ENCODE assay signal across 22 mouse cellular contexts in the genomic region with DNA sequence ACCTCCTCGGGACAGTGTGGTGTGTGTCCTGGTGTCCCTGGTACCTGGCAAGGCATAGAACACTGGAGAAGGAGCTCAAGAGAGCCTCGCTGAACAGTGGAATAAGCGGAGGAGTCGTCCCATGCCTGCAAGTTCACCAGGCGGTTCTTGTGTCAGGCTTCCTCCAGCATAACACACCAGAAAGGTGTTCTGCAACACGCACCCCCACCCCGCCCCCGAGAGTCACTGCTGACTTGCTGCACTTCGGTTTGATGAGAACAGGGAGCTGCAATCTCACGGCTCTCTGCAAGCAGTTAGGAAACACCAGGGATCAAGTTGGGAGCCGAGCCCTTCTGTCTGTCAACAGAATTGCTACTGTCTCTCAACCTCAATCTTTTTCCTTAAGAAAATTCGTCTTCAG. TPM values are rescaled to one million over a fixed set of nuclear protein-coding genes. Genes with fewer than 3 reads are reported as not detected.
DNase-seq lines count a peak whose midpoint lies in the region; ATAC-seq lines count a peak whose summit lies in the region.
"Had no signal": no experiment of that assay in that cellular context is flagged by ENCODE, and none has a peak within 500 bp of the region (broad histone marks: within the 10 kb centered on the region; RNA-seq: fewer than 3 reads in every experiment).

No protein-coding gene starts in this region.

- H3K4me2 ChIP-seq in midbrain, embryonic 13.5 days (replicated peaks) = no peak overlapping the region
- no peak overlapping the region for H3K4me2 ChIP-seq in forebrain, embryonic 13.5 days

- no peak overlapping the region for H3K4me3 ChIP-seq in midbrain, embryonic 10.5 days
- H3K4me3 ChIP-seq in midbrain, embryonic 13.5 days (replicated peaks) = no peak overlapping the region
- H3K4me3 ChIP-seq in forebrain, embryonic 13.5 days = no peak overlapping the region

- no peaks in the 10 kb centered on the region for H3K27me3 ChIP-seq in midbrain, embryonic 10.5 days (ENCODE audit: low read depth, poor library complexity, severe bottlenecking)
- no peaks in the 10 kb centered on the region for H3K27me3 ChIP-seq in midbrain, embryonic 13.5 days
- 0 out of 2 replicates have a peak, but pooled peaks cover 5% of the 10 kb centered on the region for H3K27me3 ChIP-seq in forebrain, embryonic 13.5 days
- H3K27me3 ChIP-seq: CH12.LX, Patski had no signal

- H3K4me1 ChIP-seq in midbrain, embryonic 10.5 days = peaks cover 18% of the 10 kb centered on the region
- H3K4me1 ChIP-seq in midbrain, embryonic 13.5 days (replicated peaks) = 0 out of 2 replicates have a peak, but pooled peaks cover 6% of the 10 kb centered on the region
- H3K4me1 ChIP-seq in forebrain, embryonic 13.5 days = no peaks in the 10 kb centered on the region

- no peaks in the 10 kb centered on the region for H3K9me3 ChIP-seq in midbrain, embryonic 10.5 days (replicated peaks)
- no peaks in the 10 kb centered on the region for H3K9me3 ChIP-seq in midbrain, embryonic 13.5 days
- H3K9me3 ChIP-seq in forebrain, embryonic 13.5 days (replicated peaks) = no peaks in the 10 kb centered on the region
- H3K9me3 ChIP-seq: G1E had no signal

- H3K27ac ChIP-seq in midbrain, embryonic 10.5 days (replicated peaks) = 0 out of 2 replicates have a peak overlapping the region, but pooled peaks have one; percentile 1
- no peak overlapping the region for H3K27ac ChIP-seq in midbrain, embryonic 13.5 days
- no peak overlapping the region for H3K27ac ChIP-seq in forebrain, embryonic 13.5 days

- peak; percentile 72 for DNase-seq in heart, adult 11 months
- DNase-seq in heart, postnatal 36 days = no peak
- DNase-seq in midbrain, embryonic 10.5 days (ENCODE audit: low spot score) = no peak
- DNase-seq in brain, adult 2 months (ENCODE audit: low read depth, low spot score) = peak; percentile 51
- DNase-seq: adrenal gland, adult 2 months; adrenal gland, adult 8-10 months; adrenal gland, postnatal 10 days; adrenal gland, postnatal 14 days; adrenal gland, postnatal 25 days; adrenal gland, postnatal 36 days; B cell, adult 2 months; cerebellum, adult 11 months; cerebellum, adult 11-12 months; cerebellum, adult 18-20 months; cerebellum, adult 2 months had no signal

- intact Hi-C loops in heart, postnatal 36 days (cut with DNase I) = loop anchor here (10.0 kb wide), 1 partner anchor 535 kb away; no protein-coding TSS in a partner anchor

- no peak for ATAC-seq in midbrain, embryonic 13.5 days
- ATAC-seq in forebrain, embryonic 13.5 days = no peak
- ATAC-seq: activated CD4-positive, CD25-positive, alpha-beta regulatory T cell, adult 4 months; CD4-positive, CD25-positive, alpha-beta regulatory T cell, adult 4 months; Patski had no signal

- 80% methylated on average over 12 of the region's 12 CpGs for WGBS in midbrain, embryonic 10.5 days
- WGBS in midbrain, embryonic 13.5 days = 84% methylated on average over 12 of the region's 12 CpGs
- WGBS in forebrain, embryonic 13.5 days = 84% methylated on average over 12 of the region's 12 CpGs

- no peak overlapping the region for H3K9ac ChIP-seq in midbrain, embryonic 13.5 days (replicated peaks)
- H3K9ac ChIP-seq in forebrain, embryonic 13.5 days = no peak overlapping the region

- H3K36me3 ChIP-seq in midbrain, embryonic 10.5 days = no peaks in the 10 kb centered on the region
- no peaks in the 10 kb centered on the region for H3K36me3 ChIP-seq in midbrain, embryonic 13.5 days
- no peaks in the 10 kb centered on the region for H3K36me3 ChIP-seq in forebrain, embryonic 13.5 days (ENCODE audit: poor library complexity, severe bottlenecking)
- H3K36me3 ChIP-seq: G1E had no signal

RNA-seq across cellular contexts. Expression of gene Zbtb18, which starts 22.8 kb away (rescaled TPM):
- 10 to 100 TPM; 44.5 to 44.6 TPM for total RNA-seq in heart, postnatal 36 days (2021)
- 5.1 and 6.1 TPM in 2 replicates for polyA plus RNA-seq in midbrain, embryonic 10.5 days (2016; fragmentation: Nextera tagmentation; extraction: Ambion mirVana)
- polyA plus RNA-seq in midbrain, embryonic 13.5 days (2015; fragmentation: Nextera tagmentation; extraction: Ambion mirVana) = 14.0 and 20.6 TPM in 2 replicates
- polyA plus RNA-seq in forebrain, embryonic 13.5 days (2015; fragmentation: Nextera tagmentation; extraction: Ambion mirVana) = 59.8 and 88.1 TPM in 2 replicates

Comparison
In these comparisons a context has a peak if more than half of its experiments do, and no peak if none do; other contexts are left out.
1. DNase-seq: peak in heart, adult 11 months (single experiment) and brain, adult 2 months (single experiment); none in heart, postnatal 36 days (0 of 2) and midbrain, embryonic 10.5 days (single experiment).